Mouse (Mus musculus) liver, embryonic 14.5 days (tissue): ENCODE measurements around the gene Tspan8. TPM values are rescaled to one million over a fixed set of nuclear protein-coding genes. Genes with fewer than 3 reads are reported as not detected.

Source experiments
- ATAC-seq: fragments of 200-750 bp; cut with Nextera tagmentation; 2 replicates; pipeline ENCODE4 v1.8.0; 2017; ENCODE audit warnings: moderate number of reproducible peaks, mild to moderate bottlenecking, moderate library complexity; ENCODE audit not compliant: insufficient read depth
- DNase-seq, 3 experiments: peaks; one replicate each; pipeline ENCODE4 v3.0.0-alpha.2; 2012 to 2013; ENCODE audit warnings: low read depth in 3 of 3, low spot score in 3 of 3
- H3K27ac ChIP-seq: fragments of 300-500 bp; sonication (generic); 2 replicates; pipeline ENCODE4 v1.5.1; 2014; ENCODE audit warnings: moderate library complexity, mild to moderate bottlenecking, control low read depth, inconsistent platforms
- H3K27me3 ChIP-seq: fragments of 300-500 bp; sonication (generic); 2 replicates; pipeline ENCODE4 v1.6.1; 2014; ENCODE audit warnings: mild to moderate bottlenecking, low read length, moderate library complexity; ENCODE audit not compliant: control insufficient read depth, insufficient read depth
- H3K36me3 ChIP-seq: fragments of 300-500 bp; sonication (generic); replicated peaks from 2 replicates; pipeline ENCODE4 v1.6.1; 2014; ENCODE audit warnings: low read depth; ENCODE audit not compliant: control insufficient read depth, insufficient read depth
- H3K4me1 ChIP-seq, 2 experiments: fragments of 200-500 bp in 1 of 2; fragments of 300-500 bp in 1 of 2; sonication (generic) in 1 of 2; replicated peaks; 2 replicates each; pipeline ENCODE4 v1.6.1; 2012 to 2014; ENCODE audit warnings: antibody characterized with exemption in 1 of 2, inconsistent platforms in 1 of 2, low read length in 1 of 2; ENCODE audit not compliant: control insufficient read depth in 2 of 2, insufficient read depth in 2 of 2
- H3K4me2 ChIP-seq: fragments of 300-500 bp; sonication (generic); 2 replicates; pipeline ENCODE4 v1.6.1; 2014; ENCODE audit warnings: low read depth, mild to moderate bottlenecking, control low read depth, moderate library complexity
- H3K4me3 ChIP-seq, 2 experiments: fragments of 200-500 bp in 1 of 2; fragments of 300-500 bp in 1 of 2; sonication (generic) in 1 of 2; 2 replicates each; pipeline ENCODE4 v1.5.1; 2012 to 2014; ENCODE audit warnings: low read depth in 2 of 2, low read length in 2 of 2, mild to moderate bottlenecking in 2 of 2, control low read depth in 1 of 2, inconsistent platforms in 1 of 2, moderate library complexity in 1 of 2; ENCODE audit not compliant: insufficient read depth in 1 of 2
- H3K9ac ChIP-seq: fragments of 300-500 bp; sonication (generic); replicated peaks from 2 replicates; pipeline ENCODE4 v1.6.1; 2014; ENCODE audit warnings: mild to moderate bottlenecking, control low read depth, moderate library complexity
- H3K9me3 ChIP-seq: fragments of 300-500 bp; sonication (generic); 2 replicates; pipeline ENCODE4 v1.6.1; 2016; ENCODE audit warnings: low read length, mixed read lengths; ENCODE audit not compliant: control insufficient read depth
- CTCF ChIP-seq: IDR thresholded peaks from 2 replicates; pipeline ENCODE4 v1.5.1; 2016; ENCODE audit warnings: antibody characterized with exemption, low read depth, control low read depth
- EP300 ChIP-seq: IDR thresholded peaks from 2 replicates; pipeline ENCODE4 v1.6.1; 2016; ENCODE audit warnings: antibody characterized with exemption, low read depth
- WGBS: fragments of 180-500 bp; shearing (Covaris S2); extraction: QIAGEN DNeasy Blood & Tissue Kit; methylation state at CpG from one replicate; pipeline ENCODE4 v1.1.7; 2014; ENCODE audit not compliant: insufficient replicate concordance; 5-methylcytosine and 5-hydroxymethylcytosine counted together
- polyA plus RNA-seq, 2 experiments: library from polyadenylated mRNA; depleted of rRNA in 1 of 2; stranded (reverse) in 1 of 2; unstranded in 1 of 2; fragments of >200 nt; fragmentation: Nextera tagmentation in 1 of 2; extraction: Ambion mirVana in 1 of 2; gene quantifications; 2 replicates each; pipeline versions ENCODE4 v1.2.1 to v1.2.3; 2012 to 2014

Tspan8 gene
- polyA plus RNA-seq, 2 experiments = 34.6 to 58.0 TPM

- Histone ChIP-seq H3K36me3 (peaks cover 82% of the 10 kb centered on the region), H3K4me3 (no peak overlapping the region), H3K27ac (no peak overlapping the region), H3K4me2 (no peak overlapping the region), H3K9me3 (no peaks in the 10 kb centered on the region), H3K27me3 (no peaks in the 10 kb centered on the region), H3K4me1 (peaks cover 6 to 14% of the 10 kb centered on the region in 2 experiments), H3K9ac (no peak overlapping the region)
- DNase-seq = no peak
- 82% methylated on average over 3 of the region's 3 CpGs for WGBS
- ATAC-seq = no peak
- TF ChIP-seq CTCF (no peak), EP300 (no peak)
Observed at GRCm38 (mm10) chr10:115830726-115831125, 14.1 kb downstream of the Tspan8 start.

- no peak overlapping the region for H3K4me2 ChIP-seq
- 32% methylated on average over 6 of the region's 6 CpGs for WGBS
- TF ChIP-seq CTCF (no peak), EP300 (no peak)
- peak in 1 of 3 experiments; percentile 42 for DNase-seq
- no peaks in the 10 kb centered on the region for H3K27me3 ChIP-seq
- H3K27ac ChIP-seq = no peak overlapping the region
- peaks cover 6 to 14% of the 10 kb centered on the region in 2 experiments for H3K4me1 ChIP-seq
- H3K4me3 ChIP-seq = no peak overlapping the region
- H3K9me3 ChIP-seq = no peaks in the 10 kb centered on the region
- peak; percentile 75 for ATAC-seq
- no peak overlapping the region for H3K9ac ChIP-seq
- H3K36me3 ChIP-seq = peaks cover 79% of the 10 kb centered on the region
Observed at GRCm38 (mm10) chr10:115834017-115834416, 17.4 kb downstream of the Tspan8 start.

DNA sequence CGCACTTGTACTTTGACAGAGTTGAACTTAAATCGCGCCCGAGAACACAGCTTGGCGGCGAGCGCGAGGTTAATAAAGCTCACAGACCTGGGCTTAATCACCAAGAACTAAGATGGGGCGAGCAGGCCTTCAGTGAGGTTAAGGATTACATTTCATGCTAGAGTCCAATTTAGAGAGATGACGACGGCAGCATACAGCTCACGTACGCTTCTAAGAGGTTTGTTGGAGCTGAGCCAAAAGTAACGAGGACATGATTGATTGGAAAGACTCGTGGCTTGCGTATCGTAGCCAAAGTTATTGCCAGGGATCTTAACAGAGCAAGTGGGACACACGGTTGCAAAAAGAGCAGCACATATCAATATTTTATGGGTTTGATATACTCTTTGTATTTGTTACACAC is 30.3 kb downstream of the Tspan8 start:
- H3K9me3 ChIP-seq = no peaks in the 10 kb centered on the region
- TF ChIP-seq EP300 (no peak), CTCF (no peak)
- no peak overlapping the region for H3K4me3 ChIP-seq
- H3K4me1 ChIP-seq = no peaks in the 10 kb centered on the region
- no peak overlapping the region for H3K9ac ChIP-seq
- H3K27me3 ChIP-seq = no peaks in the 10 kb centered on the region
- no peak overlapping the region for H3K27ac ChIP-seq
- 88% methylated on average over 18 of the region's 18 CpGs for whole genome bisulfite sequencing
- peaks cover 60% of the 10 kb centered on the region for H3K36me3 ChIP-seq
- H3K4me2 ChIP-seq = no peak overlapping the region
- ATAC-seq = no peak
- no peak for DNase-seq

- ATAC-seq (no peak), DNase-seq (no peak)
- Histone ChIP-seq H3K4me1 (peaks cover 0 to 1% of the 10 kb centered on the region in 2 experiments; a peak in 1 of 4 replicates), H3K4me3 (no peak overlapping the region), H3K9me3 (no peaks in the 10 kb centered on the region), H3K9ac (no peak overlapping the region), H3K27ac (no peak overlapping the region), H3K36me3 (peaks cover 52% of the 10 kb centered on the region), H3K27me3 (no peaks in the 10 kb centered on the region), H3K4me2 (no peak overlapping the region)
- WGBS = 87% methylated on average over 1 of the region's 1 CpGs
- TF ChIP-seq EP300 (no peak), CTCF (no peak)
Observed at GRCm38 (mm10) chr10:115848511-115848910, 31.9 kb downstream of the Tspan8 start.

GRCm38 (mm10) chr10:115860210-115860880 is 43.7 kb downstream of the Tspan8 start:
- ATAC-seq = no peak
- Histone ChIP-seq H3K27ac (no peak overlapping the region), H3K9me3 (no peaks in the 10 kb centered on the region), H3K9ac (no peak overlapping the region), H3K27me3 (no peaks in the 10 kb centered on the region), H3K4me3 (no peak overlapping the region), H3K36me3 (no peaks in the 10 kb centered on the region), H3K4me1 (no peaks in the 10 kb centered on the region), H3K4me2 (no peak overlapping the region)
- 67% methylated on average over 15 of the region's 15 CpGs for WGBS
- TF ChIP-seq CTCF (no peak), EP300 (no peak)
- no peak for DNase-seq
